Mouse (Mus musculus) hindbrain, embryonic 12.5 days (tissue): ENCODE data around the gene Ethe1. TPM values are rescaled to one million over a fixed set of nuclear protein-coding genes. Genes with fewer than 3 reads are reported as not detected.

Experiments used
- ATAC-seq: fragments of 200-750 bp; cut with Nextera tagmentation; 2 replicates; pipeline ENCODE4 v1.8.0; 2017; ENCODE audit warnings: moderate TSS enrichment; ENCODE audit not compliant: low FRiP score
- H3K27ac ChIP-seq: fragments of 300-500 bp; sonication (generic); 2 replicates; pipeline ENCODE4 v1.5.1; 2016; ENCODE audit warnings: mild to moderate bottlenecking
- H3K27me3 ChIP-seq: fragments of 300-500 bp; sonication (generic); 2 replicates; pipeline ENCODE4 v1.6.1; 2016; ENCODE audit warnings: mild to moderate bottlenecking
- H3K36me3 ChIP-seq: fragments of 300-500 bp; sonication (generic); 2 replicates; pipeline ENCODE4 v1.6.1; 2016; ENCODE audit warnings: mild to moderate bottlenecking
- H3K4me1 ChIP-seq: fragments of 300-500 bp; sonication (generic); 2 replicates; pipeline ENCODE4 v1.6.1; 2016
- H3K4me2 ChIP-seq: fragments of 300-500 bp; sonication (generic); replicated peaks from 2 replicates; pipeline ENCODE4 v1.6.1; 2016; ENCODE audit warnings: mild to moderate bottlenecking
- H3K4me3 ChIP-seq: fragments of 300-500 bp; sonication (generic); 2 replicates; pipeline ENCODE4 v1.5.1; 2016; ENCODE audit warnings: mild to moderate bottlenecking
- H3K9ac ChIP-seq: fragments of 300-500 bp; sonication (generic); 2 replicates; pipeline ENCODE4 v1.6.1; 2016; ENCODE audit warnings: mild to moderate bottlenecking, moderate library complexity
- H3K9me3 ChIP-seq: fragments of 300-500 bp; sonication (generic); replicated peaks from 2 replicates; pipeline ENCODE4 v1.6.1; 2016; ENCODE audit warnings: mild to moderate bottlenecking
- WGBS: fragments of 180-500 bp; shearing (Covaris S2); methylation state at CpG from one replicate; pipeline ENCODE4 v1.1.7; 2016; 5-methylcytosine and 5-hydroxymethylcytosine counted together
- polyA plus RNA-seq: library from polyadenylated mRNA; unstranded; fragments of >200 nt; fragmentation: Nextera tagmentation; extraction: Ambion mirVana; gene quantifications from 2 replicates; pipeline ENCODE4 v1.2.1, GENCODE M21; 2016

Gene Ethe1
- 14.2 and 15.4 TPM in 2 replicates for polyA plus RNA-seq

DNA sequence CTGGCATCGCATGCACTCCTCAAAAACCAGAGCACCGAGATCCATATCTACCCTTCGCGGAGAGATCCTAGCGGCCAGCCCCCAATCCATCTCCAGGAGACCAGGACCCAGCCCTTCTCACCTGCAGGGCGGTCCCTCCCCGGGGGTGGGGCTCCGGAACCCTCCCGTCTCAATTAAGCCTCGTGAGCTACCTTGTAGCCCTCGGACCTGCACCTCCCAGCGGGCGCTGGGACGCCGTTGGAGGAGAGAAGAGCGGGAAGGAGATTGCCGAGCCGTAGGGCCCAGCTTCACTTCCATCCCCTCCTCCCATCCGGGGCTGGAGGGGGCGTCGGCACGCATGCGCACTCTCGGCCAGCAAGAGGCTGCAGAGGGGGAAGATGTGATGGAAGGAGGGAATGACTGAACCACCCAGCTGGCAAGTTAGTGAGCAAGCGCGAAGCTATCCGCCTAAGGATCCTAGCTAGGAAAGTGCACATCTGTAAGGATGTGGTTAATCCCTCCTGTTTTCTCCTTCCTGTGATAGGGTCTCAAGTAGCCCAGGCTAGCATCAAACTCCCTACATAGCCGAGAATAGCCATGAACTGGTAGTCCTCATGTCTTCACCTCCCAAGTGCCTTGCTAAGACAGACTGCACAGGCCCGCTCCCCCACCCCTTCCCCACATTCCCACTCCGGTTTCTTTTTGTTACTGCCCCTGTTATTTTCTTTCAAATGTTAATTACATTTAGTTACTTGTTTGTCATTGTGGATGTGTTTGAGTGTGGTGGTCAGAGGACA is at the start of gene Ethe1, which contains the start of gene Zfp575:
TSS of gene Ethe1 (plus strand) at position 214 of the 776 bp plus-strand sequence.
TSS of gene Zfp575 (minus strand) at position 312 of the 776 bp plus-strand sequence.
- H3K4me2 ChIP-seq, result peak within 1 kb of the TSS; percentile 72
- peaks cover 11% of the 10 kb centered on the region; the same call in 1 of the 2 replicates for H3K4me1 ChIP-seq
- H3K9ac ChIP-seq, result peak within 1 kb of the TSS; percentile 78
- H3K9me3 ChIP-seq, result no peaks in the 10 kb centered on the region
- ATAC-seq, result peak; percentile 75
- H3K4me3 ChIP-seq, result peak within 1 kb of the TSS; percentile 48
- peaks cover 32% of the 10 kb centered on the region for H3K27me3 ChIP-seq
- H3K36me3 ChIP-seq, result no peaks in the 10 kb centered on the region
- WGBS, result 7% methylated on average over 30 of the region's 30 CpGs
- H3K27ac ChIP-seq, result no peak within 1 kb of the TSS

DNA sequence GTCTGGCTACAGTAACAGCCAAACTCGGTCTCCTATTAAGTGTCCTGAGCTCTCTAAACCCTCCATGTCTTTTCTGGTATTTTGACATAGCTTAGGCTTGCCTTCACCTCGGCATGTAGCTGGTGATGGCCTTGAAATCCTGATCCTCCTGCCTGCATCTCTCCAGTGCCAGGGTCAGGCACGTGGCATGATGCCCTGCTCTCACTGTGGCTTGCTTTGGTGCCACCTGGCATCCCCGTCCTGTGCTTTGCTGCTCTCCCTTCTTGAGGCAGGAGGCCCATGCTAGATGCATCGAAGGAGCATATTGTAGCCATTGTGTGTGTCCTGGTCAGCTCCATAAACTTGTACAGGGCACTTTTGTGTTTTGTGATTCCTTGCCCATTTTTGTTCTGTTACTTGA is 49.8 kb upstream of the Ethe1 start:
- WGBS, result 75% methylated on average over 5 of the region's 5 CpGs
- no peak for ATAC-seq
- Histone ChIP-seq H3K4me1 (peaks cover 26% of the 10 kb centered on the region), H3K27me3 (peaks cover 15% of the 10 kb centered on the region), H3K9ac (0 out of 2 replicates have a peak overlapping the region, but pooled peaks have one; percentile 9), H3K4me3 (no peak overlapping the region), H3K27ac (no peak overlapping the region), H3K4me2 (no peak overlapping the region), H3K9me3 (peaks cover 3% of the 10 kb centered on the region; the same call in 1 of the 2 replicates), H3K36me3 (peaks cover 38% of the 10 kb centered on the region)

DNA sequence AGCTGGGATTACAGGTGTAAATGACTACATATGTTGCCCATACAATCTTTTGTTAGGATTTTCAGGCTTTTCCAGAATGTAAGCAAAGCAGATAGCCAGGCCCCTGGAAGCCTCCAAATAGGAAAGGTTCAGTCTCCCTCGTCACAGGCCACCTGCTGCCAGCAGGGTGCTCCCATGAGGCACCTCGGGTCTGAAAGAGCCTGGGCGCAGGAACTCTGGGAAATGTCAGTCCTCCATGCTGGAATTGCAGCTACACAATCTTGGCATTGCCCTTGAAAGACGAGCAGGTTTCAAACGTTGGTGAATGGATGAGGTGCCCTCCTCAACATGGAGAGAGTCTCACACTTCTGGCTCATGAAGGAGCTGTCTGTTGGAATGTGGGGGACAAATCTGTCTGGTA is 49.2 kb upstream of the Ethe1 start:
- peaks cover 35% of the 10 kb centered on the region for H3K36me3 ChIP-seq
- no peak overlapping the region for H3K4me2 ChIP-seq
- H3K4me1 ChIP-seq, result peaks cover 22% of the 10 kb centered on the region
- no peak for ATAC-seq
- no peak overlapping the region for H3K4me3 ChIP-seq
- peaks cover 3% of the 10 kb centered on the region; the same call in 1 of the 2 replicates for H3K9me3 ChIP-seq
- H3K27me3 ChIP-seq, result peaks cover 12% of the 10 kb centered on the region
- 48% methylated on average over 5 of the region's 5 CpGs for WGBS
- H3K9ac ChIP-seq, result no peak overlapping the region
- H3K27ac ChIP-seq, result no peak overlapping the region

DNA sequence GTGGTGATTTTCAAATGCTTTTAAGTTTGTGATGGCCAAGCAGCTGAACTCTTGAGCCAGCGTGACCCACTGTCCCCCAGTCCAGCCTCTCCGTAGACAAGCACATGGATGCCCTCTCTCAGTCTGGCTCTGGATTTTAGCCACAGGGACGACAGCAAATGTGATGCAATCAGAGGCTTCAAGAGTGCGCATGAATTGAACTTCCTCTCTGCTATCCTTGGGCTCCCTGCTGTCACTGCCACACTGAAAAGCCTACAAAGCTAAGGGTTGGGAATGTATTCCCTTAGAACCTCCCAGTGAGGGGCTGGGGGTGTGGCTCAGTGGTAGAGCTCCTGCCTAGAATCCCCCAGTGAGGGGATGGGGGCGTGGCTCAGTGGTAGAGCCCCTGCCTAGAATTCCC is 48.6 kb upstream of the Ethe1 start:
- WGBS, result 77% methylated on average over 5 of the region's 5 CpGs
- no peak overlapping the region for H3K4me2 ChIP-seq
- no peak for ATAC-seq
- peaks cover 3% of the 10 kb centered on the region; the same call in 1 of the 2 replicates for H3K9me3 ChIP-seq
- no peak overlapping the region for H3K27ac ChIP-seq
- H3K36me3 ChIP-seq, result peaks cover 30% of the 10 kb centered on the region
- H3K4me3 ChIP-seq, result no peak overlapping the region
- no peak overlapping the region for H3K9ac ChIP-seq
- H3K27me3 ChIP-seq, result peaks cover 7% of the 10 kb centered on the region
- H3K4me1 ChIP-seq, result peaks cover 17% of the 10 kb centered on the region

DNA sequence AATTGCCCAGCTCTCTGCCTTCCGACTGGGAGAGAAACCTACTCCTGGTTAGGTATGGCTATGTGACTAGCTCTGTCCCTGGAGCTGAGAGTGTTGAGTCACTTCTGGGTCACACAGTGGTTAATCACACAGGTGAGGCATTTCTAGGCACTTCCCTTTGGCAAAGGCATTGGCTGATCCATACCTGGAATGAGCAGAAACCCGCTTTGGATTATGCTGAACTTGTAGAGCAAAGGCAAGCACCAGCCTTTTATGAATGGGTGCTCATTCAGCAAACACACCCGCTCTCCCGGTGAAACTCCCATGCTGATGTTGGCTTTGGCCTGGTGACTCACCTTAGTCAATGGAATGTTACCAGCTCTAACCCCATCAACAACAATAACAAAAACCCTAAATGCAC is 47.7 kb upstream of the Ethe1 start:
- H3K4me3 ChIP-seq, result no peak overlapping the region
- peaks cover 20% of the 10 kb centered on the region for H3K36me3 ChIP-seq
- no peak overlapping the region for H3K4me2 ChIP-seq
- ATAC-seq, result no peak
- no peak overlapping the region for H3K27ac ChIP-seq
- WGBS, result 96% methylated on average over 4 of the region's 4 CpGs
- H3K4me1 ChIP-seq, result peaks cover 7% of the 10 kb centered on the region
- no peak overlapping the region for H3K9ac ChIP-seq
- H3K9me3 ChIP-seq, result peaks cover 3% of the 10 kb centered on the region; the same call in 1 of the 2 replicates
- no peaks in the 10 kb centered on the region for H3K27me3 ChIP-seq

DNA sequence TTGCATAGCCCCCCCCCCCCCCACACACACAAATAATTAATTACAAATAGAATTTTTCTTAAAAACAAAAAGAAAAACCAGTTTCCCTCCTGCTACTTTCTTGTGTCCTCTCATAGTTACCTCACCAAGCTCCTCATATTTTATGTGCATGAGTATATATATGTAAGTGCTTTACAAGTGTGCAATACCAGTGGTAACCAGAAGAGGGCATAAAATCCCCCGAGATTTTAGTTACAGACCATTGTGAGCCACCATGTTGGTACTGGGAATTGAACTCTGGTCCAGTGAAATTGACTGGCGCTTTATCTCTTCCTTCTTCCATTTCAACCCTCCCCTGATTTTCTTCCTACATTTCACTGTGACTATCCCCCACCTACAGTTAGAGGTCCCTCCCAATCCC is 42.8 kb upstream of the Ethe1 start:
- no peak overlapping the region for H3K9ac ChIP-seq
- no peak for ATAC-seq
- no peak overlapping the region for H3K4me3 ChIP-seq
- peaks cover 15% of the 10 kb centered on the region for H3K4me1 ChIP-seq
- no peaks in the 10 kb centered on the region; the same call in 1 of the 2 replicates for H3K9me3 ChIP-seq
- H3K36me3 ChIP-seq, result peaks cover 12% of the 10 kb centered on the region
- 82% methylated on average over 2 of the region's 2 CpGs for WGBS
- H3K4me2 ChIP-seq, result no peak overlapping the region
- H3K27ac ChIP-seq, result no peak overlapping the region
- no peaks in the 10 kb centered on the region for H3K27me3 ChIP-seq

DNA sequence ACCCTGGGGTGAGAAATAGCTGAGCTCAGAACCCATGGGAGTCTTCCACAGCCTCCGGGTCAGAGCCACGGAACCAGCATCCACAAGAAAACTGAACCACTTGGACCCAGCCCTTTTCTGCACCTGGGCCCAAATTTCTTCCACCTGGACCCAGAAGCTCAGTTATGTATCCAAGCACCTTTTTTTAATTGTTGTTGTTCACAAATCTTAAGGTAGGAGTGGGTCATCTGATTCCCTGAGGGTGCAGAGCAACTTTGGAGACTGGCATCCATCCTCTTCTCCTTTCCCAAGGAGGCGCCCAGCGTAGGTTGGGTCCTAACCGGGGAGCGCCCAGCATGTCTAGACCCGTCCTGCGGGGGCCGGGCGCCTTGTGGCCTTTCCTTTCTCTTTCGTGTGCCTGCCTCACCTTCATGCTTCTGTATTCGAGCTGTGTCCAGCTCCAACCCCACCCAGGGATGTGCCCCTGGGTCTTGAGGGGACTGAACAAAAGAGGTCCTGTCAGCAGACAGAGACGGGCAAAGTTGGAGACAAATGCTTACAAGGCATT is 41.2 kb upstream of the Ethe1 start, which contains the start of the genes Pinlyp and Xrcc1:
TSS of gene Pinlyp (minus strand) at position 51 of the 547 bp plus-strand sequence.
TSS of gene Xrcc1 (plus strand) at position 222 of the 547 bp plus-strand sequence.
- H3K4me3 ChIP-seq, result peak within 1 kb of the TSS; percentile 71
- H3K9me3 ChIP-seq, result no peaks in the 10 kb centered on the region; the same call in 1 of the 2 replicates
- H3K4me1 ChIP-seq, result peaks cover 15% of the 10 kb centered on the region
- no peaks in the 10 kb centered on the region for H3K27me3 ChIP-seq
- H3K27ac ChIP-seq, result peak within 1 kb of the TSS; percentile 58; the same call in 1 of the 2 replicates
- peaks cover 27% of the 10 kb centered on the region for H3K36me3 ChIP-seq
- 37% methylated on average over 13 of the region's 13 CpGs for WGBS
- H3K9ac ChIP-seq, result peak within 1 kb of the TSS; percentile 77
- peak; percentile 7; the same call in 1 of the 2 replicates for ATAC-seq
- H3K4me2 ChIP-seq, result peak within 1 kb of the TSS; percentile 59

DNA sequence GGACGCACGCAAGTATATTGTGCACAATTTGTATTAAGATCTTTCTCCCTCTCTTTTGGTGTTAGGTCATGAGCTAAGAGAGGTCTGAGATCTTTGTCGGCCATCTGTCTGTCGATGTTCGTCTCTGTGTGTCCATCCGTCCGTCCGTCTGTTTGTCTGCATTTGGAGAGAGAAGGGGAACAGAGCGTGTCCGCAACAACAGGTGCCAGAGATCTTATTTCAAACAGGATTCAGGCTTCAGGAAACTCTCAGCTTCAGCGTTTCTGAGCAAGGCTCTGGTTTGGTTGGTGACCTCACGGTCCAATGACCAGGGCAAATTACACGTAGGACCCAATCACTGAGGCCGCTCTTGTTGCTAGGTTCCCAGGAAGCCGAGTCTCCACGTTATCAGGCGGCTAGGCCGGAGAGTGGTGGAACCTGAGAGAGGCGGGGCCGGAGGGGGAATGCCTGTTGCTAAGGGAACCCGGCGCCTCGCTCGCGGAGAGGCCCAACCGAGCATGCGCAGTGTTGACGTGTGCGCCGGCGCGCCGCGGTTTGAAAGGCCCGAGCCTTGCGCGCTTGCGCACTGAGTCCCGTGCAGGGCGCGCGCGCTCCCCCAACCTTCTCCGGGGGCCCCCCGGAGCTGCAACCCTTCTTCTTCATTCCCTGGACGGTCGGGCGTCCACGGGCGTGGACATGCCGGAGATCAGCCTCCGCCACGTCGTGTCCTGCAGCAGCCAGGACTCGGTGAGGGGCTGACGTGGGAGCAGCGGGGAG is 40.5 kb upstream of the Ethe1 start:
- peaks cover 15% of the 10 kb centered on the region for H3K4me1 ChIP-seq
- peak overlapping the region; percentile 77 for H3K9ac ChIP-seq
- no peaks in the 10 kb centered on the region for H3K27me3 ChIP-seq
- WGBS, result 1% methylated on average over 57 of the region's 57 CpGs
- peak overlapping the region; percentile 58; the same call in 1 of the 2 replicates for H3K27ac ChIP-seq
- H3K4me2 ChIP-seq, result peak overlapping the region; percentile 59
- H3K36me3 ChIP-seq, result peaks cover 28% of the 10 kb centered on the region
- no peaks in the 10 kb centered on the region; the same call in 1 of the 2 replicates for H3K9me3 ChIP-seq
- ATAC-seq, result peak; percentile 98
- H3K4me3 ChIP-seq, result peak overlapping the region; percentile 71

DNA sequence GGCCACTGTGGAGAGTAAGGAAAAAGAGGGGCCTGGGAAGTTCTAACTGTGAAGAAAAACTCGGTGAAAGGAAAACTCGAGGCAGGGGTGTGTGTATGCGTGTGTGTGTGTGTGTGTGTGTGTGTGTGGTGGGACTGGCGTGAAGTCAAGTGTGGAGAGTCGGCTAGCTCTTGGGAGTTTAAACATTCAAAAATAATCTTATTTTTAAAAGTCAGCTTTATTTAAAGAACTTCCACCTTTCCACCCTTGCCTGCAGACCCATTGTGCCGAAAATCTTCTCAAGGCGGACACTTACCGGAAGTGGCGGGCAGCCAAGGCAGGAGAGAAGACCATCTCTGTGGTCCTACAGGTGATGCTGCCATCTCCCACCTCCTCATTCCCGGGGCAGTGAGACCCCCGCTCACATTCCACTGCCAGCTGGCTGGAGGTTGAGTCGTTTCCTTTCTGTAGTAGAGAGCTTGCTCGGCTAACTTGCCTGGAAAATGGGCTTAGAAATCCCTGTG is 39.8 kb upstream of the Ethe1 start:
- 34% methylated on average over 13 of the region's 13 CpGs for WGBS
- Histone ChIP-seq H3K36me3 (peaks cover 36% of the 10 kb centered on the region), H3K4me1 (peaks cover 15% of the 10 kb centered on the region), H3K27ac (no peak overlapping the region), H3K4me3 (peak overlapping the region; percentile 71), H3K9ac (peak overlapping the region; percentile 77), H3K9me3 (no peaks in the 10 kb centered on the region; the same call in 1 of the 2 replicates), H3K27me3 (no peaks in the 10 kb centered on the region), H3K4me2 (peak overlapping the region; percentile 59)
- ATAC-seq, result peak; percentile 2; the same call in 1 of the 2 replicates

DNA sequence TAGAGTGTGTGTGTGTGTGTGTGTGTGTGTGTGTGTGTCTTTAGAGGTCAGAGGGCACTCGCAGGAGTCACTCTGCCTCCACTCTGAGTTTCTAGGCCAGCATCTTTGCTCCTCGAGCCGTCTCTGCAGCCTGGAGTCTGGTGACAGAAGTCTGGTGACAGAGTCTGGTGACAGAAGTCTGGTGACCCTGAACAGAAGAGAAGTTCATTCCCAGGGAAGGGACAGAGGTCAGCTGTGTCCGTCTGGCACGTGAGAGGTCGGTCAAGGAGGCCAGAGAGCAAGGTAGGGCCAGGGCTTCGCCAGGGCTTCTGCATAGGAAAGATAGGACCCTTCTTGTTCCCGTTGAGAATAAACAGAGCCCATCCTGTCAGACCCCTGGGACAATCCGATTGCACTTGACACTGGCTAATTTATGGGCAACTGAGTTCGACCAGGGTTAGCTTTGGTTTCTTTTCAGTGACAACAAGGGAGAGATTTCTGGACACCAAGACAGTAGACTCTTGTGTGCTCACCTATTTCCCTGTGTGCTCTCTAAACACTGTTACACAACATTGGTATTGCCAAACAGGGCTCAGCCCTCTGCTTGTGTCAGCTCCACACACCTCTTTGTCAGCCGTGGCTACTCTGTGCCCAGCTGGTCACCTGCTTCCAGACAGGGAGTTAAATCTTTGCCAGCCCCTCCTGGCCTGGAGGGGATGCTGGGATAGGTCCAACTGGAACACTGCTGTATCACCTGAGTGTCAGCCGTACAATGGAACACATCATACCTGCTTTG is 35.2 kb upstream of the Ethe1 start:
- no peak overlapping the region for H3K4me2 ChIP-seq
- peaks cover 10% of the 10 kb centered on the region for H3K4me1 ChIP-seq
- no peaks in the 10 kb centered on the region for H3K9me3 ChIP-seq
- no peak overlapping the region for H3K4me3 ChIP-seq
- 92% methylated on average over 12 of the region's 12 CpGs for WGBS
- ATAC-seq, result no peak
- H3K27me3 ChIP-seq, result no peaks in the 10 kb centered on the region
- peaks cover 60% of the 10 kb centered on the region for H3K36me3 ChIP-seq
- no peak overlapping the region for H3K27ac ChIP-seq
- H3K9ac ChIP-seq, result no peak overlapping the region

DNA sequence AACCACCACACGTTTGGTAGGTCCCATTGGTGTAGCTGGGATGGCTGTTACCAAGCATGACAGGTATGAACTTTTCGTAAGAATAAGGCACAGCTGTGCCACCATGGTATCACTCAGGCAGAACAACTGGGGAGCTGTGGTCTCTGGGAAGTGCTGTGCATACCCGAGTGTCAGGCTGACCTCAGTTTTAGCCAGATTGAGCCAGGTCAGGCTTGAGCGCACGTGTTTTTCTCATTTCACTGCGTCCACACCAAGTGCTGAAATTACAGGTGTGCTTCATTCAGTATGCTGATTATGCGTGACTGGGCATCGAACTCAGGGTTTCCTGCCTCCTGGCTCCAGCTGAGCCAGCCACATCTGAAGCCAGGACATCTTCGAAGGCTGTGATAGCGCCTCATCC is 31.6 kb upstream of the Ethe1 start:
- H3K9me3 ChIP-seq, result no peaks in the 10 kb centered on the region
- 94% methylated on average over 10 of the region's 10 CpGs for WGBS
- ATAC-seq, result no peak

More for the DNA sequence above, 31.6 kb upstream of the Ethe1 start:
- Histone ChIP-seq H3K36me3 (peaks cover 52% of the 10 kb centered on the region), H3K4me1 (no peaks in the 10 kb centered on the region), H3K4me2 (no peak overlapping the region), H3K9ac (no peak overlapping the region), H3K4me3 (no peak overlapping the region), H3K27me3 (no peaks in the 10 kb centered on the region), H3K27ac (no peak overlapping the region)
